Mouse (Mus musculus): ENCODE data around the gene Lama2. TPM values are rescaled to one million over a fixed set of nuclear protein-coding genes. Genes with fewer than 3 reads are reported as not detected.

The Lama2 gene
- polyA plus RNA-seq, 1 experiment from 2014 or later, result 12.8 TPM

- 44% methylated on average over 2 of the region's 2 CpGs for WGBS
- no peak for ATAC-seq
Measured at GRCm38 (mm10) chr10:27265812-27266211, 353.7 kb downstream of the Lama2 start.

GRCm38 (mm10) chr10:27264713-27265112 is 354.8 kb downstream of the Lama2 start:
- no peaks in the 10 kb centered on the region for H3K27me3 ChIP-seq (replicated peaks; ENCODE audit: insufficient read depth, low read length)
- TF ChIP-seq EP300 (IDR thresholded peaks at IDR 0.05) (no peak), CTCF (IDR thresholded peaks at IDR 0.05) (no peak)
- no peak overlapping the region for H3K27ac ChIP-seq (ENCODE audit: low read length)
- H3K4me1 ChIP-seq (ENCODE audit: insufficient read depth, low read depth, low read length), result no peaks in the 10 kb centered on the region
- H3K36me3 ChIP-seq (ENCODE audit: insufficient read depth, low read length), result no peaks in the 10 kb centered on the region
- no peak overlapping the region for H3K4me3 ChIP-seq (ENCODE audit: low read depth, low read length)
- DNase-seq (ENCODE audit: low spot score), result no peak
- H3K9me3 ChIP-seq (ENCODE audit: low read length), result no peaks in the 10 kb centered on the region
- no peak overlapping the region for H3K4me2 ChIP-seq (replicated peaks; ENCODE audit: low read depth, low read length)
- no peak overlapping the region for H3K9ac ChIP-seq (replicated peaks; ENCODE audit: low read depth)
- whole genome bisulfite sequencing, result 53% methylated on average over 2 of the region's 2 CpGs
- no peak for ATAC-seq

More at GRCm38 (mm10) chr10:27265812-27266211, 353.7 kb downstream of the Lama2 start:
- no peaks in the 10 kb centered on the region for H3K36me3 ChIP-seq (ENCODE audit: insufficient read depth, low read length)
- no peaks in the 10 kb centered on the region for H3K27me3 ChIP-seq (replicated peaks; ENCODE audit: insufficient read depth, low read length)
- no peak overlapping the region for H3K27ac ChIP-seq (ENCODE audit: low read length)
- no peaks in the 10 kb centered on the region for H3K9me3 ChIP-seq (ENCODE audit: low read length)
- no peaks in the 10 kb centered on the region for H3K4me1 ChIP-seq (ENCODE audit: insufficient read depth, low read depth, low read length)
- no peak overlapping the region for H3K4me3 ChIP-seq (ENCODE audit: low read depth, low read length)
- H3K9ac ChIP-seq (replicated peaks; ENCODE audit: low read depth), result no peak overlapping the region
- no peak overlapping the region for H3K4me2 ChIP-seq (replicated peaks; ENCODE audit: low read depth, low read length)
- no peak for DNase-seq (ENCODE audit: low spot score)
- TF ChIP-seq EP300 (IDR thresholded peaks at IDR 0.05), result no peak
- TF ChIP-seq CTCF (IDR thresholded peaks at IDR 0.05), result no peak

- no peaks in the 10 kb centered on the region for H3K4me1 ChIP-seq (ENCODE audit: insufficient read depth, low read depth, low read length)
- DNase-seq (ENCODE audit: low spot score) (no peak), ATAC-seq (no peak)
- TF ChIP-seq EP300 (IDR thresholded peaks at IDR 0.05), result no peak
- no peak for TF ChIP-seq CTCF (IDR thresholded peaks at IDR 0.05)
- 89% methylated on average over 1 of the region's 1 CpGs for WGBS
- H3K4me2 ChIP-seq (replicated peaks; ENCODE audit: low read depth, low read length), result no peak overlapping the region
- H3K36me3 ChIP-seq (ENCODE audit: insufficient read depth, low read length), result no peaks in the 10 kb centered on the region
- no peaks in the 10 kb centered on the region for H3K9me3 ChIP-seq (ENCODE audit: low read length)
- no peak overlapping the region for H3K27ac ChIP-seq (ENCODE audit: low read length)
- no peak overlapping the region for H3K9ac ChIP-seq (replicated peaks; ENCODE audit: low read depth)
- H3K27me3 ChIP-seq (replicated peaks; ENCODE audit: insufficient read depth, low read length), result no peaks in the 10 kb centered on the region
- H3K4me3 ChIP-seq (ENCODE audit: low read depth, low read length), result no peak overlapping the region
Measured at GRCm38 (mm10) chr10:27249741-27250140, 369.8 kb downstream of the Lama2 start.

- no peak overlapping the region for H3K27ac ChIP-seq (ENCODE audit: low read length)
- TF ChIP-seq EP300 (IDR thresholded peaks at IDR 0.05), result no peak
- TF ChIP-seq CTCF (IDR thresholded peaks at IDR 0.05), result no peak
- ATAC-seq, result no peak
- no peaks in the 10 kb centered on the region for H3K4me1 ChIP-seq (ENCODE audit: insufficient read depth, low read depth, low read length)
- DNase-seq (ENCODE audit: low spot score), result no peak
- H3K4me3 ChIP-seq (ENCODE audit: low read depth, low read length), result no peak overlapping the region
- H3K4me2 ChIP-seq (replicated peaks; ENCODE audit: low read depth, low read length), result no peak overlapping the region
- no peak overlapping the region for H3K9ac ChIP-seq (replicated peaks; ENCODE audit: low read depth)
- H3K27me3 ChIP-seq (replicated peaks; ENCODE audit: insufficient read depth, low read length), result no peaks in the 10 kb centered on the region
- 52% methylated on average over 4 of the region's 4 CpGs for WGBS
- H3K36me3 ChIP-seq (ENCODE audit: insufficient read depth, low read length), result no peaks in the 10 kb centered on the region
- H3K9me3 ChIP-seq (ENCODE audit: low read length), result no peaks in the 10 kb centered on the region
Measured at GRCm38 (mm10) chr10:27234755-27235154, 384.8 kb downstream of the Lama2 start.

- DNase-seq (ENCODE audit: low spot score) (no peak), ATAC-seq (no peak)
- no peak overlapping the region for H3K4me2 ChIP-seq (replicated peaks; ENCODE audit: low read depth, low read length)
- no peaks in the 10 kb centered on the region for H3K27me3 ChIP-seq (replicated peaks; ENCODE audit: insufficient read depth, low read length)
- TF ChIP-seq EP300 (IDR thresholded peaks at IDR 0.05) (no peak), CTCF (IDR thresholded peaks at IDR 0.05) (no peak)
- no peaks in the 10 kb centered on the region for H3K4me1 ChIP-seq (ENCODE audit: insufficient read depth, low read depth, low read length)
- H3K27ac ChIP-seq (ENCODE audit: low read length), result no peak overlapping the region
- no peaks in the 10 kb centered on the region for H3K9me3 ChIP-seq (ENCODE audit: low read length)
- WGBS, result 73% methylated on average over 5 of the region's 5 CpGs
- no peak overlapping the region for H3K9ac ChIP-seq (replicated peaks; ENCODE audit: low read depth)
- H3K4me3 ChIP-seq (ENCODE audit: low read depth, low read length), result no peak overlapping the region
- H3K36me3 ChIP-seq (ENCODE audit: insufficient read depth, low read length), result no peaks in the 10 kb centered on the region
Measured at GRCm38 (mm10) chr10:27233577-27233976, 386.0 kb downstream of the Lama2 start.

GRCm38 (mm10) chr10:27223815-27224375 is 395.7 kb downstream of the Lama2 start:
- Histone ChIP-seq H3K9ac (replicated peaks; ENCODE audit: low read depth) (no peak overlapping the region), H3K4me1 (ENCODE audit: insufficient read depth, low read depth, low read length) (no peaks in the 10 kb centered on the region), H3K4me2 (replicated peaks; ENCODE audit: low read depth, low read length) (no peak overlapping the region), H3K27ac (ENCODE audit: low read length) (no peak overlapping the region), H3K36me3 (ENCODE audit: insufficient read depth, low read length) (no peaks in the 10 kb centered on the region), H3K4me3 (ENCODE audit: low read depth, low read length) (no peak overlapping the region), H3K9me3 (ENCODE audit: low read length) (no peaks in the 10 kb centered on the region), H3K27me3 (replicated peaks; ENCODE audit: insufficient read depth, low read length) (no peaks in the 10 kb centered on the region)
- DNase-seq (ENCODE audit: low spot score) (no peak), ATAC-seq (no peak)
- WGBS, result 54% methylated on average over 8 of the region's 8 CpGs
- no peak for TF ChIP-seq EP300 (IDR thresholded peaks at IDR 0.05)
- TF ChIP-seq CTCF (IDR thresholded peaks at IDR 0.05), result no peak

All from lung, postnatal 0 days (tissue).